Mouse (Mus musculus) adrenal gland, postnatal 36 days (tissue): ENCODE data around the gene Fbxw5. TPM values are rescaled to one million over a fixed set of nuclear protein-coding genes. Genes with fewer than 3 reads are reported as not detected.

Experiments used
- DNase-seq, 2 experiments: peaks; one replicate each; pipeline ENCODE4 v3.0.0; 2021; ENCODE audit warnings: mixed read lengths in 1 of 2
- long read RNA-seq, 2 experiments: library from polyadenylated mRNA; stranded (forward); transcript quantifications; one replicate each; pipeline ENCODE4 v2.0.0; 2021; ENCODE audit warnings: borderline sequencing depth in 2 of 2
- total RNA-seq, 2 experiments: library from RNA; stranded (reverse); gene quantifications; 2 replicates each; pipeline ENCODE4 v1.2.3; 2021

The Fbxw5 gene
- 10 to 100 TPM; 87.0 to 89.8 TPM for total RNA-seq
- long read RNA-seq, experiment 1, transcript Fbxw5-201 (9 exons, 2,388 nt) = major isoform, 69 of 138 reads
- long read RNA-seq, experiment 1, partial matches to known transcripts = 22 of 138 reads
- long read RNA-seq, experiment 1, other reads (novel, unspliced or antisense) = 44 of 138 reads
- long read RNA-seq, experiment 2, transcript Fbxw5-201 (9 exons, 2,388 nt) = major isoform, 30 of 60 reads
- long read RNA-seq, experiment 2, partial matches to known transcripts = 7 of 60 reads
- long read RNA-seq, experiment 2, other reads (novel, unspliced or antisense) = 22 of 60 reads

DNA sequence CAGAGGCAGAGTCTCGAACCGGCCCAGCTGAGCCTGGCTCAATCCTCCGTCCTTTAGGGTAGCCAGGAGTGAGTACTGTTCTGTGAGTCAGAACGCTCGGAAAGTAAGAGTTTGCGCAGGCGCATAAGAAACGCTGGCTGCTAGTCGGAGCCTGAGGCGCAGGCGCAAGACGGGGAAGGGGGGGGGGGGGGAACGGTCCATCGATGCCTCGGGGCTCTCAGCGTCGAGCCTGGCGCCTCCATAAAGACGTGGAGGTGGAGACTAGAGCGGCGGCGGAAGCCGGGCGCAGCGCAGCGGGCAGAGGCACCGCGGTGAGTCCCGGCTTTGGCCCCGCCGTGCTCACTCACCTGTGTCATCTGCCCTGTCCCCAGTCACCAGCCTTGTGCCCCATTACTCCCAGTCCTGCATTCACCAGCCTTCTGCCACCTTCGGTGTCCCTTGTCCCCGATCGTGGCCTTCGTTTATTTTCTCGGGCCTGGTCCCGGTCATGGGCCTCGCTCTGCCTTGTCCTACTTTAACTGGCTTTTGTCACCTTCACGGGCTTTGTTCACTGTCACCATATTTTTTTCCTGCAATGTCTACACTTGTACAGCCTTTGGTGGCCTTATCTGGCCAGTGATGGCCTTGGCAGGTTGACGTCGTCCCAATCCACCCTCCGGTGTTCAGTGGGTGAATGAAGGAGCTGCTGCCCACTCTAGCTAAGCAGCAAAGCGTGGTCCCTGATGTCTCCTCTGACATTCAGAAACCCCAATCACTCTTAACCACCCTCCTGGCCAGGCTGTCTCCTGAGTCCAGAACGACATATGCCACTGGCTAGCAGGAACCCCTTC lies at the start of gene Fbxw5:
TSS of gene Fbxw5 (plus strand) at position 175 of the 830 bp plus-strand sequence.
- DNase-seq = peak; percentile 89

DNA sequence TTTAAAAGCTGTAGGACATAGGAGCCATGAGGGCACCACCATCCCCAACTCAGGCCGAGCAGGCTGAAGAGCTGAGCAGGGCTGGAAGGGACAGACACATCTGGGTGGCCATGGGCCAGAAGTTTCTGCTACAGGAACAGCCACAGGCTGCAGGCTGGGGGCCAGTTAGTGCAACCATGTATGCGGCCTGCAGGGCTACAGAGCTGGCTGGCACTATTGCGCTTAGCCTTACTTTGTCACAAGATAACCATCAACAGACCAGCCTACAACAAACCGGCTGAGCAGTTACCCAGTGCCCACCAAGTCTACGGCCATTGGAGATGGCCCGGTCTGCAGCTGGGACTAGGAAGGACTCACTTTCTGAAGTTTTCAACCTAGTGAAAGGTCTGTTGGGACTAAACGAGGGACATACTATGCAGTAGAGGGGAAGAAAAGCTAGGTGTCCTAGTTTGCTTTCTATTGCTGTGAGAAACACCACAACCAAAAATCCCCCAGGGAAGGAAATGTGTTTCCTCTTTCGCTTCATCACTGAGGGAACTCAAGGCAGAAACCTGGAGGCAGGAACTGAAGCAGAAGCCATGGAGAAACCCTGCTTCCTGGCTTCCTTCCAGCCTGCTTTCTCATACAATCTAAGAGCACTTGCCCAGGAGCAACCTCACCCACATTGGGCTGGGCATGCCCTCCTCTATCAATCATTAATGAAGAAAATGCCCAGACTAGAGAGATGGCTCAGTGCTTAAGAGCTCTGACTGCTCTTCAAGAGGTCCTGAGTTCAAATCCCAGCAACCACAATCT lies 49.5 kb upstream of the Fbxw5 start:
- DNase-seq = no peak

DNA sequence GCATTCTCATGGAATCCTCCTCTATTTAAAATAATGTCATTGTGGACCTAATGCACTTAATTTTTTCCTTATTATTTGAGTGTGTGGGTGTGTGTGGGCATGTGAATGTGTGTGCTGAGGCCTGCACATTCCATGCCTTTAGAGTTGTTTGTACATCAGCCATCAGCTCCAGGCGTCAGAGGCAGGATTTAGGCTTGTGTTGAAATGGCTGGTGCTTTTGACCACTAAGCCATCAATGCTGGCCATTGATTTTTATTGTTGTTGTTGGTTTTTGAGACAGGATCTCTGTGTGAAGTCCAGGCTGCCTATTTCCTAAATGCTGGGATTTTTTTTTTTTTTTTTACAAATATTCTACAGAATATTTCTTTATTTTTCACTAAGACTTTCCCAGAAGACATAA lies 47.6 kb upstream of the Fbxw5 start:
- DNase-seq = no peak

DNA sequence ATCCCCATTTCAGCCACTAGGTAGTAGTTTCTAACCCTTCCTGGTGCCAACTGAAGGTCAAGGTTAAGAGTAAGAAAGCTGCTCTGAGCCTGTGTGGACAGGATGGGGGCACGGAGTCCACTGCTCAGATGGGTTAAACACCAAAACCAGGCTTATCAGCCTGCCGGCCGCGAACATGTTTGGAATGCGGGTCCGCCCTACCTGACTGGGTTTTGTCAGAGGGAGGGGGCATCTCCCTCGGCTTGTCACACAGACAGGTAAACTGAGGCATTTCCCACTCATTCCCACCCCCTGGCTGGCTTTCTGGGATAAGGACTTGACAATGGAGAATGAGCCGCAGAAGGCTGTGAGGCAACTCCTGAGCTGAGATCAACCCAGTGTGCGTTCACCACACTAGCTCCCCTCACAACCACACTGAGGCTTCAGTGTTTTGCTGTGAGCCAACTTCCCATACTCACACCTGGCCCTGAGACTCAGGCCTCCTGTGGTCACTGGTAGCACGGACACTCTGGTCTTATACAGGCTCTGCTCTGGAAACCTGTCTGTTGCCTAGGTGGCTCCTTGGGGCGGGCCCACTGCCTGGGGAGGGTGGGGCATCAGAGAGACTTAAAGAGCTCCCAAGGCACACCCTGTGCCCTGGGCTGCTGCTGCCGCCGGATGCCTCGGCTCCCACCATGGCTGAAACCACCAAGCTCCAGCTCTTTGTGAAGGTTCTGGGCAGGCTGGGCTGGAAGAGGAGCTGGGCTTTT lies 44.2 kb upstream of the Fbxw5 start, which contains the start of gene Clic3:
TSS of gene Clic3 (plus strand) at position 634 of the 749 bp plus-strand sequence.
- DNase-seq = no peak

DNA sequence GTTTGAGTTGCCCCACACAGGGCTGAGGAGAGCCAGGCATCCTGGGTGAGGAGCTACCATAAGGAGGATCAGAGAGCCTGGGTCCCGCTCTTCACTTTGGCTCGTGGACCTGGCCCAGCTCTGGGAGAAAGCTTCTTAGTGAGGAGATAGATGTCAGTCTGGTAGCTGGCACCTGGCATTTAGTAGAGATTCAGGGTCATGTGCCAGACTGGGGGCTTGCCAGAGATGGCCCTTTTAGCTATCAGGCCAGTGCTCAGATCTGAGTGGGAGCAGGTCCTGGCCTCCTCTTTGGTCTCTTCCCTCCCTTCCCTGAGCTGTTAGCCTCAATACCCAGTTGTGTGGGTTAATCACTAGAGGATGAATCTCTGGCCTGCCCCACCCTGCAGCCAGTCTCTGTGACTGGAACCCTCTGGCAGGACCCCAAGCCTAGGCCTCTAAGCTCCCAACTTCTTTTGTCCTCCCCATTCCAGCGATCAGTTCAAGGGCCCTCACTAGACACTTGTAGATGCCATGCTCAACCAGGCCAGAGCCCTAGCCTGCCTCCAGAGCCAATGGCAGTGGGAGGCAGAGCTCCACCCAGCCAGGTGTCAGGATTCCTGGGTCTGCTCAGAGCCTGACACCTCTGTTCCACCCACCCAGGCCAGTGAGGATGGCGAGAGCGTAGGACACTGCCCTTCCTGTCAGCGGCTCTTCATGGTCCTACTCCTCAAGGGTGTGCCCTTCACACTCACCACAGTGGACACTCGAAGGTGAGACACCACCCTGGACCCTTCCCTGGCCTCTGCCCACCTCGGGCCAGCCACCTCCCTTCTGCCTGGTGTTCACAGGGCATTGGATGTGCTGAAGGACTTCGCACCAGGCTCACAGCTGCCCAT lies 43.3 kb upstream of the Fbxw5 start:
- no peak for DNase-seq

DNA sequence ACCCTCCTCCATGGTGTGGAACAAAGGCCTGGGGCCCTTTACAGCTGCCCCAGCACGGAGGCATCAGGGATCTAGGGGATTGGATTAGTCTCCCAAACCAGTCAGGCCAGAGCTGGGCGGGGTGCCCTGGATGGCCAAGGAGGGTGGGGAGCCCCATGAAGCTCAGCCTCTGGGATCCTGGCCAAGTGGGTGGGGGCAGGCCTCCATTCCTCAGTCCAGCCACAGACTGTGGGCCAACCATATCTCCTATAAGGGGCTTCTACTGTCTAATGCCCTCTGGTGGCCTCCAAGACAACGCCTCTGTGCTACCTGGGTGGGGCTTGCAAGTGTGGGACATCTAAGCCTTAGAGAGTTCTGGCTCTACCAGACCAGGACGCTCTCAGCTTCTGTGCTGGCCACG lies 41.6 kb upstream of the Fbxw5 start:
- DNase-seq = peak in 1 of 2 experiments; percentile 38

DNA sequence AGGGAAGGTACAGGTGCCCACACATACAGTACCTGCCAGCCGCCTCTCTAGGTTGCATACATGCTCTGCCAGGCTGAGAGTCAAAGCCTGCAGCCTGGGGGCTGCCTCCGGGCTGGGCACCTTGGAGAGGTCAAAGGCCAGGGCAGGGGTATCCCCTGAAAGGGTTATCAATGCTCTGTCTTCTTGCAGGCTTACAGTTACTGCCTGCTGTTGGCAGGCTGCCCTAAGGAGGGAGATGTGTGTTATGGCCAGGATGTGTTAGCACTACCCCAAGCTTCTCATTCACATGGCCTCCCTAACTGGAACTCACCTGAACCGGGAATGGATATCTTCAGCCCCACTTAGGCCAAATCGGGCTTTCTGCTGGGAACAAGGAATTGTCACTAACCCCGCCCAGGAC lies 40.4 kb upstream of the Fbxw5 start:
- DNase-seq = peak in 1 of 2 experiments; percentile 24

DNA sequence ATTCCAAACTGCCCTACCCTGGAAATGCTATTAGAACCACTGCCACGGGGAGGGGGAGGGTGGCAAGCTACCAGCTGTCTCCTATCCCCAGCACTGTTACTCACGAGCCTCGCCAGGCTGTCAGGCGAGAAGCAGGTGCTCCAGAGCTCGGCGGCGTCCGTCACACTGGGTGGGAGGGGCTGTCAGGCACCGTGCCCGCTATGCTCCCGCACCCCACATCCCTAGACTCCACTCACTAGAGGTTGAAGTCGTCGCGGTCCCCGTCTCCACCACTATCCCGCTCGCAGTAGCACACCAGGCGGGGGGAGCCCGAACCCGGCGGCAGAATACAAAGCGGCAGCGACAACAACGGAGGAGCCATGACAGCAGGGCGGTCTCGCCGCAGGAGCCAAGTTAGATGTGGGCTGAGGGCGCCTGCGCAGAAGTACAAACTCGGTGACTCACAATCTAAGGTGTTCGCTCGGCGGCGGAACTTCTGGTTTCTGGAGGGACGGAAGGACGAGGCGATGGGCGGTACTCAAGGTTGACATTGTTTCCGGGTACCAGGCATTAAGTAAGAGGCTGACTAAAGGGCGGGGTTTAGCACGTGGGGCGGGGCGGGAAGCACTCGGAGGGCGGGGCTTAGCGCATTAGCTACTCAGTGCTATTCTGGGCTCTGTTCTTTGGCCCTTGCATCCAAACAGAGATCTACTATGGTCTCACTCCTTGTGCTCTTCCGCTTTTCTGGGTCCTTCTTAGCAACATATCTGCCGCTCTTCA lies 39.8 kb upstream of the Fbxw5 start, which contains the start of gene Paxx:
TSS of gene Paxx (minus strand) at position 544 of the 759 bp plus-strand sequence.
- peak; percentile 93 for DNase-seq

DNA sequence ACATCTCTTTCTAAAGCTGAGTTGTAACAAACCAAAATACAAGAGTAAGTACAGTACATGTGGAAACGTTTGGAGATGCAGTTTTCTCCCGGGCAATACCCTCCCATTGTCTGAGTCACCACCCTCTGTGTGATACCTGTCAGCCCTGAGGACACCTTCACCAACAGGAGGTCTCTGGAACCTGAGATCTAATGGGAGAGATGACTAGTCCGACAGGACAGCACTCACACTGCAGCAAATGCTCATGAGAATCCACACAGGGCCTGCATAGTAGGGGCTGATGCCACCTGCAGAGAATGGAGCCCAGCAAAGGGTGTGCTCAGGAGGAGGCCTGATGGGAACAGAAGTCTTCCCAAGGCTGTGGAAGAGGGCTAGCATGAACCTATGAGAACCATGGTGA lies 39.1 kb upstream of the Fbxw5 start:
- DNase-seq = no peak

DNA sequence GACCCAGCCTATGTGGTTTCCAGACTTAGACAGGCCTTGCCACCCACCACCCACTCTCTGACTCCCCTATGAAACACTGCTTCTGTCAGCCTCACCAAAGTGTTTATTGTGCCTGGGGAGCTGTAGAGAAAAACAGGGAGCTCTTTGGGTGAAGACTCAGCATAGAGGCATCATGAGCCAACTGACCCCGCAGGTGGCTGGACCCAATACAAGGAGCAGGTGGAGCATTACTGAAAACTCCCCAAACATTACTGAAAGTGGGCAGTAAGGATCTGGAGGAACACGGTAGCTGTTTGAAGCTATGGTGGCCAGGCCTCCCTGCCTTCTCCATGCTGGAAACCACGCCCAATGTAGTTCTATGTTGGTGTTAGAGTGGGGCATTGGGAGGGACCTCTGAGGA lies 36.9 kb upstream of the Fbxw5 start:
- DNase-seq = no peak

DNA sequence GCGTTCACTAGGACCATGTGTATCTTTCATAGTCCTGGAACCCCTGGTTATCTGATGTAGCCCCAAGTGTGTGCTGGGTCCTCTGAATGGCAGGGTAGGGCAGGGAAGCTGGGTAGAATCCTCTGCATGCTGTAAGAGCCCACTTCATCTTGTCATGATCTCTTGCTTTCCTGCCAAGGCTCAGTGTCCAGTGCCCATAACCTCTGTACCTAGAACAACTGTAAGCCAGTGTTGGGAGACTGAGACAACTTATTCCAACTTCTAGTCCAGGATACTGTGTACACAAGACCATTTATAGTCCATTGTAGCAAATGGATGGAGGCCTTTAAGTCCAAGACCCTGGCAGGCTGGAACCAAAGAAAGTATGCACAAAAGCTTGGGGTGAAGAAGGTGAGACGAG lies 35.3 kb upstream of the Fbxw5 start:
- no peak for DNase-seq

DNA sequence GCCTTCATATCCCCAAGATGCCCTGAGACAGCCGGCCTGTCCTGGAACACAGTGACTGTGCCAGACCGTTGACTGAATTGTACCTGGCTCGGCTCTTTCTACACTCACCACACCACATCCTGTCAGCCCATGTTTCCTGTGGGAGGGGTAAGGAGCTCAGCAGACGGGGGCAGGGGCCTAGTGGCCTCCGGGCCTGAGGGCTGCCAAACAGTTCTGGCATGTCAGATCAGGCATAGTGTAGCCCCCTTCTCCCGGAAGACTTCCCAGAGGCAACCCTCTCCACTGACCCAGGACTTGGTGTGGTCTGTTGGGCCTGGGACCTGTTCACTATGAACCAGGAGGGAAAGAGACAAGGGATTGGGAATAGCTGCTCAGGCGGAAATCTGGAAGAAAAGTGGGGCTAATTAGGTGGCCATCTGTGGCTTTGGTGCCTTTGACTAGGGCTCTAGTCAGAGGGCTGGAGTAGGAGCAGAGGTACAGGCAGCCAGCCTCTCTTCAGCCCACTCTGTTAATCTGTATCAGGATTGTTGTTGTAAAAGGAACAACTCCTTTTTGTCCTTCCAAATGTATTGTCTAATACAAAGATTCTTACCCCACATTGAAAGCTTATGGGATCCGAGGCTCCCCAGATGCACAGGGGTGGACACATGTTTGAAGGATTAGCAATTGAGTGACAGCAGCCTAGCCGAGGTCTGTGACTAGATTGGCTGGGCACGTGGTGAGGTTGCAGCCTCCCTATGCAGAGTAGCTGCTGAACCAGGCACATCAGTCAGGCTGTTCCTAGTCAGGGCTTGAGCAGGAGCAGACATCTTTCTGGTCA lies 34.5 kb upstream of the Fbxw5 start:
- DNase-seq = no peak

DNA sequence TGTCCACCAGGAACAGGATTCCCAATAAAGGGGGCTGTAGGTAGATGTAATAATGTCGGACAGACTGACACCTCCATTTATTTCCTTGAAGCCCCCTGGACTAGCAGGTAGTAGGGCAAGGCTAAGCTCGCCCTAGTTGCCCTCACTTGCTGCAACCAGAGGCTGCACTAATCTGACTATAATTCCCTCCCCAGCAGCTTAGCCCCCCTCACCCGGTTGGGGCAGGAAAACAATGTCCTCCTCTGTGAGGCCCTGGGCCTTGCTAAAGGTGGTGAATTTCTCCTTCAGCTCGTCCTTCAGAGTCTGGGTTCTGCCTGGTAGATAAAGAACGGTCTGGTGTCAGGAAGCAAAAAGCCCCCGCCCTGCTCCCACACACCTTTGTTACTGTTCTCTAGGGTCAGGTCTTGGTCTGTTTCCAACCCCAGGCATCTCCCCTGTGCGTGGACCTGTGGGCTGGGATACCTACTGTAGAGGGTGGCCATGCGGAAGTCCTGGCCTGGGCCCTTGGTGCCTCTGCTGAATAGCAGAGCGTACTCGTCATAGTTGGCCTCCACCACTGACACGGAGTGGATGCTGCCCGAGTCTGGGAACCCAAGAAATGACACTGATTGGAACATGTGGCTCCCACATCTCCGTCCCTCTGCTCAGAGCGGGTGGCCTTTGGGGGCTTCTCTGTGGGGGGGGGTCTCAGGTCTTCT lies 32.8 kb upstream of the Fbxw5 start:
- DNase-seq = no peak

DNA sequence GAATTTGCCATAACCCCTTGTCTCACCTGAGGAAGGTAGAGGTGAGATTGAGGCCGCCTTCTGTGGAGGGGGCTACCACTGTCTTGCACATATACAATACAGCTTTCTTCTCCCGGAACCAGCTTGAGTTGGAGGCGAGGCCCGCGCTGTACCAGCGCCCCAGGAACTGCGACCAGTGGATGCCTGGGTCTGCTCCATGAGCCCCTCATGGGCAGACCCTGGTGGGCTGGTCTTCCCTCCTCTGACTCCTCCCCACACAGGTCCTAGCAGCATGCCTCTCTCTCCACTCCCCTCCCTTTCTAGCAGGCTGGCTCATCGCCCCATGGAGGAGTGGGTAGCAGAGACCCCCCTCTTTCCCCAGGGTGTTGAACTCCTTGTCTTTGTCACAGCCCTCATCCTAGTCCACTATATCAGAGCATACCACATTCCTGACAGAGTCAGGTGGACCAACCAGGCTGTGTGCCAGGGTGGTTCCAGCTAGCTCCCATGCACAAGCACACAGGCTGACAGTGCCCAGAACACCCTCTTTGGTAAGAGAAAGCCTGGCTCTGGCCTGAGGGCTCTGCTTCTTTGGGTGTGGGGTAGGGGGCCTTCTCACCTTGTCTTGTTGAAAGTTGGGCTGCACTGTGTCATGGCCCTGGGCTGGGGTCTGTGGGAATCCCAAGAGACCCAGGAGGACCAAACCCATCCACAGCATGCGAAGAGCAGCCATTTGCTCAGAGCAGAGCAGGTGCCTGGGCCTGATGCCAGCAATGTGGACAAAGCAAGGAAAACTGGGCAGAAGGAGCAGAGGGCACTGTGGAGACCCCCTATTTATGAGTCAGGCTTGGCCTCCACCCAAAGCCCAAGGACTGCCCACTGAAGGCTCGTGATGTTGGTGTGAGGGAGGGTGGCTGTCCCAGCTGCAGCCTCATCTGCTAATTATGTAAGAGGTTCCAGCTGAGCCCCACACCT lies 31.3 kb upstream of the Fbxw5 start:
- peak in 1 of 2 experiments; percentile 19 for DNase-seq

DNA sequence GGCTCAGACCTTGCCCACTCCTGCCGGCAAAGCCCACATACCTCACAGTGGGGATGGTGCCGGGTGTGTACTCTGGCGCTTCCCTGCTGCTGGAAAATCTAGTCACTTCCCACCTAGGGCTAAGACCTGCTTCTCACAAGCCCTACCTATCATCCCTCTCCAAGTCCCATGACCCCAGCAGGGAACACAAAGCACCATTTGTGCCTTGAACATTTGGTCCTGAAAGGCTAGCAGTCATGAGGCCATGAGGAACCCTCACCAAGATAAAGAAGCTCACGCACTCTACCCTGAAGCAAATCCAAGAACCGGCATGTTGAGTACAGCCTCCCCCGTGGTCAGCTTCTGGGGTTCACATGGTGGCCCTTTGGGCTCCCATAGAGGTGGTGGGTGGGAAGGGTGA lies 30.6 kb upstream of the Fbxw5 start, which contains the start of gene Ptgds:
TSS of gene Ptgds (minus strand) at position 78 of the 400 bp plus-strand sequence.
- no peak for DNase-seq

DNA sequence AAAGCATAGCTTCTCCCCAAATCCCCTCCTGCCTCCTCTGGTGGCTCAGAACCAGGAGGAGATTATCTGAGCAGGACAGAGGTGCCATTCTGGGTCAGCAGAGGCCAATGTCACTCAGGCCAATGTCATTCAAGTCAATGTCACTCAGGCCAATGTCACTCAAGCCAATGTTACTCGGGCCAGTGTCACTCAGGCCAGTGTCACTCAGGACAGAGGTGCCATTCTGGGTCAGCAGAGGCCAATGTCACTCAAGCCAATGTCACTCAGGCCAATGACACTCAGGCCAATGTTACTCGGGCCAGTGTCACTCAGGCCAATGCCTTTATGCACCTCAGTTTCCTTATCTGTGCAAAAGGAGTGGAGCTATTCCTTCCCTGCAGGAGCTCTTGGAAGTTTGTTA lies 28.0 kb upstream of the Fbxw5 start:
- DNase-seq = no peak

DNA sequence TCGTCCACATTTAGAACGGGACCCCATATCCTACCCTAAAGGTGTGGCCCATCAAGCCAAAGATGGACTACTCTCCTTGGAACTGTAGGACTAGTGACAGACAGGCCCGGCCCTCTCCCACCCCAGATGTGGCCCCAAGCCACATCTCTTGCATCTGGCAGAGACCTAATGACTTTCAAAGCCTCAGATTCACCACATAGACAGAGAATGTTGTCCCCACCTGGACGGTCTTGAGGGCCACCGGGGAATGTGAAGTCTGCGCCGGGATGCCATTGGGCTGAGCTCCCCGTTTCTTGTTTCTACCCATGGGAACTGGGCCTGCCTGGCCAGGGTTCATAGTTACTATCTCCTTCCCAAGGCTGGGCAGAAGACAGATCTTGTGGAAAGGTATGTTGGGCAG lies 23.0 kb upstream of the Fbxw5 start:
- no peak for DNase-seq
